Mouse (Mus musculus) liver, adult 2 months (tissue): ENCODE results near the gene Gm10553. TPM values are rescaled to one million over a fixed set of nuclear protein-coding genes. Genes with fewer than 3 reads are reported as not detected.
"Not testable (repeated sequence)": the region's sequence is repeated elsewhere in the genome, so short reads cannot be mapped to it uniquely, and the experiment has no call there.

Experiments used
- DNase-seq: peaks from one replicate; pipeline ENCODE4 v3.0.0-alpha.2; 2011; ENCODE audit warnings: low read depth, low spot score; ENCODE audit errors: extremely low read depth
- H3K27ac ChIP-seq: fragments of 200-500 bp; replicated peaks from 2 replicates; pipeline ENCODE4 v1.5.1; 2012; ENCODE audit warnings: low read depth, mild to moderate bottlenecking, control low read depth, inconsistent platforms, low read length; ENCODE audit not compliant: insufficient read depth
- H3K27me3 ChIP-seq: fragments of 200-500 bp; 2 replicates; pipeline ENCODE4 v1.6.1; 2012; ENCODE audit warnings: mild to moderate bottlenecking, moderate library complexity, low read length, inconsistent platforms; ENCODE audit not compliant: control insufficient read depth, insufficient read depth
- H3K36me3 ChIP-seq: fragments of 200-500 bp; 2 replicates; pipeline ENCODE4 v1.6.1; 2012; ENCODE audit warnings: low read length, inconsistent platforms; ENCODE audit not compliant: control insufficient read depth, insufficient read depth
- H3K4me1 ChIP-seq: fragments of 200-500 bp; 2 replicates; pipeline ENCODE4 v1.6.1; 2011; ENCODE audit warnings: low read length; ENCODE audit not compliant: control insufficient read depth, insufficient read depth
- H3K4me3 ChIP-seq: fragments of 200-500 bp; 2 replicates; pipeline ENCODE4 v1.5.1; 2011; ENCODE audit warnings: low read depth, mild to moderate bottlenecking, control low read depth, low read length, moderate library complexity; ENCODE audit not compliant: insufficient read depth
- H3K79me2 ChIP-seq: fragments of 200-500 bp; 2 replicates; pipeline ENCODE4 v1.6.1; 2012; ENCODE audit warnings: inconsistent platforms, mild to moderate bottlenecking, low read length, moderate library complexity; ENCODE audit not compliant: control insufficient read depth, insufficient read depth
- H3K9ac ChIP-seq: fragments of 200-500 bp; 2 replicates; pipeline ENCODE4 v1.6.1; 2012; ENCODE audit warnings: low read depth, mild to moderate bottlenecking, control low read depth, inconsistent platforms, low read length
- WGBS: fragments of 180-500 bp; shearing (Covaris S2); methylation state at CpG from one replicate; pipeline ENCODE4 v1.1.7; 2018; 5-methylcytosine and 5-hydroxymethylcytosine counted together
- polyA plus RNA-seq: library from polyadenylated mRNA; depleted of rRNA; stranded (reverse); fragments of >200 nt; gene quantifications from 2 replicates; pipeline ENCODE4 v1.2.3, GENCODE M21; 2012; rRNA removed
- total RNA-seq: library from RNA; depleted of rRNA; stranded (reverse); fragments of >200 nt; gene quantifications from 2 replicates; pipeline ENCODE4 v1.2.3, GENCODE M21; 2014; rRNA removed

The Gm10553 gene
- total and polyA plus RNA-seq, 2 experiments: not detected

- 63% methylated on average over 5 of the region's 6 CpGs for WGBS
- H3K79me2 ChIP-seq, H3K36me3 ChIP-seq, H3K4me3 ChIP-seq, H3K27me3 ChIP-seq, DNase-seq, H3K4me1 ChIP-seq, H3K27ac ChIP-seq, H3K9ac ChIP-seq: not testable (repeated sequence)
Observed at GRCm38 (mm10) chr1:85117537-85117936, 17.6 kb downstream of the Gm10553 start.

GRCm38 (mm10) chr1:85118341-85118740 is 18.4 kb downstream of the Gm10553 start:
- H3K79me2 ChIP-seq, H3K27me3 ChIP-seq, DNase-seq, H3K27ac ChIP-seq, H3K4me1 ChIP-seq, H3K9ac ChIP-seq, H3K36me3 ChIP-seq, H3K4me3 ChIP-seq: not testable (repeated sequence)
- WGBS: 74% methylated on average over 6 of the region's 6 CpGs

- not testable (repeated sequence) for H3K4me3 ChIP-seq, H3K79me2 ChIP-seq, H3K27ac ChIP-seq, H3K4me1 ChIP-seq, H3K36me3 ChIP-seq, DNase-seq, H3K27me3 ChIP-seq, H3K9ac ChIP-seq
- WGBS: 79% methylated on average over 4 of the region's 4 CpGs
Observed at GRCm38 (mm10) chr1:85121841-85122240, 21.9 kb downstream of the Gm10553 start.

GRCm38 (mm10) chr1:85133671-85134070 is 33.7 kb downstream of the Gm10553 start:
- H3K36me3 ChIP-seq, DNase-seq, H3K27ac ChIP-seq, H3K9ac ChIP-seq, H3K27me3 ChIP-seq, H3K4me1 ChIP-seq, H3K4me3 ChIP-seq, H3K79me2 ChIP-seq: not testable (repeated sequence)
- WGBS: 86% methylated on average over 22 of the region's 22 CpGs

Other genes with a start within 250 kb of the Gm10553 start
- gene Slc16a14, start 165.0 kb upstream of the Gm10553 start, total RNA-seq: not detected in 2 replicates
- not detected in 2 replicates for gene Slc16a14, start 165.0 kb upstream of the Gm10553 start, polyA plus RNA-seq
- gene A530032D15Rik, start 9.7 kb downstream of the Gm10553 start, total RNA-seq: 0.37 and 0.81 TPM in 2 replicates
- not detected in 2 replicates for gene A530032D15Rik, start 9.7 kb downstream of the Gm10553 start, polyA plus RNA-seq
- gene C130026I21Rik, start 170.4 kb downstream of the Gm10553 start, total RNA-seq: 0.09 and 1.1 TPM in 2 replicates
- 0.16 TPM in 1 of 2 replicates, not detected in the other for gene C130026I21Rik, start 170.4 kb downstream of the Gm10553 start, polyA plus RNA-seq